Mouse (Mus musculus) embryonic facial prominence, embryonic 12.5 days (tissue): ENCODE measurements around the gene Zfp622. TPM values are rescaled to one million over a fixed set of nuclear protein-coding genes. Genes with fewer than 3 reads are reported as not detected.
"Not testable (repeated sequence)": the region's sequence is repeated elsewhere in the genome, so short reads cannot be mapped to it uniquely, and the experiment has no call there.

Experiments
- ATAC-seq: fragments of 200-750 bp; cut with Nextera tagmentation; 2 replicates; pipeline ENCODE4 v1.8.0; 2017; ENCODE audit not compliant: insufficient number of reproducible peaks, insufficient read depth, low FRiP score, low TSS enrichment
- H3K27ac ChIP-seq: fragments of 300-500 bp; sonication (generic); 2 replicates; pipeline ENCODE4 v1.5.1; 2016; ENCODE audit warnings: mild to moderate bottlenecking
- H3K27me3 ChIP-seq: fragments of 300-500 bp; sonication (generic); 2 replicates; pipeline ENCODE4 v1.6.1; 2016; ENCODE audit warnings: mild to moderate bottlenecking, moderate library complexity
- H3K36me3 ChIP-seq: fragments of 300-500 bp; sonication (generic); 2 replicates; pipeline ENCODE4 v1.6.1; 2016; ENCODE audit warnings: mild to moderate bottlenecking
- H3K4me1 ChIP-seq: fragments of 300-500 bp; sonication (generic); 2 replicates; pipeline ENCODE4 v1.6.1; 2016
- H3K4me2 ChIP-seq: fragments of 300-500 bp; sonication (generic); replicated peaks from 2 replicates; pipeline ENCODE4 v1.6.1; 2016; ENCODE audit warnings: mild to moderate bottlenecking, moderate library complexity
- H3K4me3 ChIP-seq: fragments of 300-500 bp; sonication (generic); 2 replicates; pipeline ENCODE4 v1.5.1; 2016; ENCODE audit warnings: mild to moderate bottlenecking
- H3K9ac ChIP-seq: fragments of 300-500 bp; sonication (generic); 2 replicates; pipeline ENCODE4 v1.6.1; 2016; ENCODE audit warnings: mild to moderate bottlenecking, moderate library complexity
- H3K9me3 ChIP-seq: fragments of 300-500 bp; sonication (generic); 2 replicates; pipeline ENCODE4 v1.6.1; 2016; ENCODE audit warnings: mild to moderate bottlenecking, moderate library complexity
- WGBS: fragments of 180-500 bp; shearing (Covaris S2); methylation state at CpG from one replicate; pipeline ENCODE4 v1.1.7; 2016; 5-methylcytosine and 5-hydroxymethylcytosine counted together
- polyA plus RNA-seq: library from polyadenylated mRNA; unstranded; fragments of >200 nt; fragmentation: Nextera tagmentation; extraction: Ambion mirVana; gene quantifications from 2 replicates; pipeline ENCODE4 v1.2.1, GENCODE M21; 2016

Gene Zfp622
- polyA plus RNA-seq, 1 experiment from 2014 or later = 40.6 TPM

DNA sequence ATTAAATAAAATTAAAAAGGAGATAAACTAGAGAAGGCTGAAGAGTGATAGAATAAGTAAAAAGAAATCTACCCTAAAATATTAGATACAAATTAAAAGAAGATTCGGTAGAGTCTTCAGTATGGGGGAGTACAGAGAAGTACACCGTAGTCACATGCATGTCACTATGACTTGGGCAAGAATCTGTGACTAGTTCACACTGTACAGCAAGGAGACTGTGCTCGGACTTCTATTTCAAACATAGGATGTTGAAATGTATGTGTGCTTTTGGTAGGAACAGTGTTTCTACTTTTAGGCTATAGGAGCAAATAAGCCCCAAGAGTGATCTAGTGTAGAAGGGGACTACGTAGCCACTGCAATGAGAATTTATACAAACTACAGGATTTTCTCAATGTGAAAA lies 9.8 kb upstream of the Zfp622 start:
- no peak overlapping the region for H3K4me3 ChIP-seq
- ATAC-seq = no peak
- H3K36me3 ChIP-seq = no peaks in the 10 kb centered on the region
- H3K9me3 ChIP-seq = no peaks in the 10 kb centered on the region
- no peak overlapping the region for H3K4me2 ChIP-seq
- H3K4me1 ChIP-seq = no peaks in the 10 kb centered on the region
- no peaks in the 10 kb centered on the region for H3K27me3 ChIP-seq
- 89% methylated on average over 4 of the region's 4 CpGs for WGBS
- no peak overlapping the region for H3K9ac ChIP-seq
- no peak overlapping the region for H3K27ac ChIP-seq

DNA sequence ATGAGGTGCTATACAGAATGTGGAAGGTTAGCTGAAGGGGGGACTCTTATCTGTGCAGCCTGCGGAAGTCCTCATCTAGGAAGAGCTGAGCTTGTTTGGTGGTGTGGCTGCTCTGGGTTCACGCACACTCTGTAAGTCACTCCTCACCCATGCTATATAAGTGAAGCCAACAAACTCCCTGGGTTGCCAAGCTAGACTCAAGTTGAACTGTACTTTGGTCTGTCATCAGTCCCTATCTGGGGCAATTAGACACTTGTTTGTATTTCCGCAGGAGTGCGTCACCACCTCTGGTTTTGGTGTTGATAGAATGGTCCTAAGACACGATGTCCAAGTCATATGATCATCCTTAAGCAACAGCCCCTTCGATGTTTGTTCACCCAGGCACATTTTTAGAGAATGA lies 8.4 kb upstream of the Zfp622 start:
- no peak for ATAC-seq
- H3K4me3 ChIP-seq = no peak overlapping the region
- H3K9me3 ChIP-seq = no peaks in the 10 kb centered on the region
- no peak overlapping the region for H3K9ac ChIP-seq
- H3K27me3 ChIP-seq = no peaks in the 10 kb centered on the region
- H3K36me3 ChIP-seq = no peaks in the 10 kb centered on the region
- no peak overlapping the region for H3K4me2 ChIP-seq
- 84% methylated on average over 6 of the region's 6 CpGs for WGBS
- H3K27ac ChIP-seq = no peak overlapping the region
- no peaks in the 10 kb centered on the region for H3K4me1 ChIP-seq

DNA sequence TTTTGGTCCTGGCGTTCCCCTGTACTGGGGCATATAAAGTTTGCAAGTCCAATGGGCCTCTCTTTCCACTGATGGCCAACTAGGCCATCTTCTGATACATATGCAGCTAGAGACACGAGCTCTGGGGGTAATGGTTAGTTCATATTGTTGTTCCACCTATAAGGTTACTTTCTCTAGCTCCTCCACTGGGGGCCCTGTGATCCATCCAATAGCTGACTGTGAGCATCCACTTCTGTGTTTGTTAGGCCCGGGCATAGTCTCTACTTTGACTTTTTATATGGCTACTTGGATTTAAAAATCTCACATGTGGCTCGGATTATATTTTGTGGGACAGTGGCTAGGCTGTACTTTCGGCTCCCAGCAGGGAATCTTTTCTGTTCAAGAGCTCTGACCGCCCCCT lies 552 bp upstream of the Zfp622 start:
- H3K9ac ChIP-seq = peak overlapping the region; percentile 68
- 18% methylated on average over 6 of the region's 6 CpGs for WGBS
- peak overlapping the region; percentile 92 for H3K27ac ChIP-seq
- H3K27me3 ChIP-seq, ATAC-seq, H3K9me3 ChIP-seq: not testable (repeated sequence)
- peaks cover 16% of the 10 kb centered on the region for H3K4me1 ChIP-seq
- H3K36me3 ChIP-seq = peaks cover 15% of the 10 kb centered on the region
- H3K4me3 ChIP-seq = peak overlapping the region; percentile 99
- peak overlapping the region; percentile 93 for H3K4me2 ChIP-seq

DNA sequence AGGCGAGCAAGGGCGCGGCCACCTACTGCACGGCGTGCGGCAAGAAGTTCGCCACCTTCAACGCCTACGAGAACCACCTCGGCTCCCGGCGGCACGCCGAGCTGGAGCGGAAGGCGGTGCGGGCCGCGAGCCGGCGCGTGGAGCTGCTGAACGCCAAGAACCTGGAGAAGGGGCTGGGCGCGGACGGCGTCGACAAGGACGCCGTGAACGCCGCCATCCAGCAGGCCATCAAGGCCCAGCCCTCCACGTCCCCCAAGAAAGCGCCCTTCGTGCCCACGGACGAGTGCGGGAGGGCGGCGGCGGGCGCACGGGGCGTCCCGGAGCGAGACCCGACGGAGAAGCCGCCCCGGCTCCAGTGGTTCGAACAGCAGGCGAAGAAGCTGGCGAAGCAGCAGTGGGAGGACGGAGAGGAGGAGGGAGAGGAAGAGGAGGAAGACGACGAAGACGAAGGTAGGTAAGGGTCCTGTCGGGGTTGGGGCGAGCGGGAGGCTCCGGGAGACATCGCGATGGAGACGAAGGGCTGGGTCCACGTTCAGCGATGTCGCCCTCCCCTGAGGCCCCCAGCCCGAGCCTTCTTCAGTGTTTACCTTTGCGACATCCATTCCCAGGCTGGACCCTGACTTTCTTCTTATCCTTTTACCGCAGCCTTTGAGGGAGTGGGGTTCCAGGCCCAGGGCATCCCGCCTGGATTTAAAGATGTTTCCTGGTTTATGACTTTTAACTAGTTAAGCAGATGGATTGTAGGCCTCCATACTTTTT lies 747 bp downstream of the Zfp622 start:
- Histone ChIP-seq H3K36me3 (peaks cover 18% of the 10 kb centered on the region), H3K4me3 (peak overlapping the region; percentile 99), H3K27ac (peak overlapping the region; percentile 92), H3K9ac (peak overlapping the region; percentile 96), H3K9me3 (no peaks in the 10 kb centered on the region), H3K4me2 (peak overlapping the region; percentile 93), H3K4me1 (peaks cover 16% of the 10 kb centered on the region), H3K27me3 (no peaks in the 10 kb centered on the region)
- ATAC-seq = no peak
- WGBS = under 1% methylated on average over 69 of the region's 71 CpGs

DNA sequence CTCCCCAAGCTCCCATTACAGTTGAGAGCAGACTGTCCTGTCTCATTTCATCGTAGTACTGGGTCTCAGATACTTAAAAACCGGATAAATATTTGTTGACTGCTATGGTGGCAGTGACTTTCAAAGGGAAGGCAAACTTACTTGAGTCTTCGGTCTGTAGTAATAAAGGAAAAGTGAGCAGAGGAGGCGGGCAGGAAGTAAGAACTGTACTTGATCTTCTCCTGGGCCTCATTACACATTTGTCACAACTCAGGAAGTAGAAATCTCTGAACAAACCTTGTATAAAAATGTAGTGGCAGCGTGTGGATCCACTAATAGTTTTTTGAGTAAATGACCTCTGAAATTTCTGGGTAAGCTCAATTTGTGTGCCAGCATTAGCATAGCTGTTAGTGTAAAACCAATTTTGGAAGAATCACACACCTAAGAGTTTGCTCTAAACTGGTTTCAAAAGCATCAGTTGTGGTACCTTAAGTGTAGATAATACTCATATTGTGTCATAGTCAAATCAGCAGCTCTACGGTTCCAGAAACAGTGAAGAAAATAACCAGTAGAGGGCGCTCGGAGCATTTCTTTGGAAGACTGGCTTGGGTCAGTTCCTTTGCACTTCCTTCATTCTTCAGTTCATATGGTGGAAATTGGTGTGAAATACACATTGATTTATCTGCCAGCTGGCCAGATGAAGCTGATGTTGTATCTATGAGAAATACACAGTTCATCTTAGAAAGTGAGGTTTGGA lies 9.0 kb downstream of the Zfp622 start:
- Histone ChIP-seq H3K27me3 (no peaks in the 10 kb centered on the region), H3K36me3 (peaks cover 47% of the 10 kb centered on the region), H3K4me3 (no peak overlapping the region), H3K27ac (no peak overlapping the region), H3K4me2 (no peak overlapping the region), H3K9ac (no peak overlapping the region), H3K9me3 (no peaks in the 10 kb centered on the region), H3K4me1 (no peaks in the 10 kb centered on the region)
- 61% methylated on average over 8 of the region's 8 CpGs for WGBS
- no peak for ATAC-seq

DNA sequence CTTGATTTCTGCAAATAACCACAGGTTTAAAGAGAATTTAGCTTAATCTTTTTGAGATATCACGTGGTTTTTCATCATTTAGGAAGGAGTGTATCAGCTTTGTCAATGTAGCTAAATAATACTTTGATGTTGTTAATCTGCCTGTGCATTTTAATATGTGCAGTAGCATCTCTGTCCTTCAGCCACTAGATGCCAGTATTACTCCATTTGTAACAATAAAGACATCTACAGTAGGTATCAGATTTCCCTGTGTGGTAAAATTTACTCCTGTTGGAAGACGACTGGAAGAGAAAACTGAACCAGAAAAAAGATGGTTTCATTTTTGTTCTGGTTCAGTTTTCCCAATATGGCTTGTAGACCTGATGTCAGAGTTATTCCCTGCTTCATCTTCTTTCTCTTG lies 11.4 kb downstream of the Zfp622 start:
- 40% methylated on average over 2 of the region's 2 CpGs for WGBS
- Histone ChIP-seq H3K4me3 (no peak overlapping the region), H3K4me1 (no peaks in the 10 kb centered on the region), H3K27ac (no peak overlapping the region), H3K36me3 (peaks cover 37% of the 10 kb centered on the region), H3K4me2 (no peak overlapping the region), H3K9me3 (no peaks in the 10 kb centered on the region), H3K9ac (no peak overlapping the region), H3K27me3 (no peaks in the 10 kb centered on the region)
- ATAC-seq = no peak

DNA sequence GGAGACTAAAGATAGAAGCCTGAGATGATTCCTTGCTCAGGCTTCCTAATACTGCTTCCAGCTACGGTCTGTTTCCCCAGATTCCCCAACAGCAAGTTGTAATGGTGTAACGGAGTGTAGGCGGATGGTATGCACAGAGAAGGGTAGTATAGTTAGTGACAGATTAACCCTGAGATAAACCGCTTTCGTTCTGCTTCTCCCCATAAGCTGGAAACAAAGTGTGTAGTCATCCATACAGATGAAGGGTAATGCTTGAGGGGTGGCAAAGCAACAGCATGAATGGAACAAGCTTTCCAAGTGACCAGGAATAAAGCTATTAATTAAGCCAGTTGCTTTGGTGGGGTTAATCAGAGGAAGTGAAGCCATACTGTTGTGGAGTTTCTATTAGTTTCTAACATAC lies 15.4 kb downstream of the Zfp622 start:
- H3K27ac ChIP-seq, H3K9ac ChIP-seq, ATAC-seq, H3K4me1 ChIP-seq, H3K4me3 ChIP-seq, H3K4me2 ChIP-seq, H3K27me3 ChIP-seq, H3K9me3 ChIP-seq: not testable (repeated sequence)
- 73% methylated on average over 5 of the region's 5 CpGs for WGBS
- H3K36me3 ChIP-seq = peaks cover 17% of the 10 kb centered on the region

DNA sequence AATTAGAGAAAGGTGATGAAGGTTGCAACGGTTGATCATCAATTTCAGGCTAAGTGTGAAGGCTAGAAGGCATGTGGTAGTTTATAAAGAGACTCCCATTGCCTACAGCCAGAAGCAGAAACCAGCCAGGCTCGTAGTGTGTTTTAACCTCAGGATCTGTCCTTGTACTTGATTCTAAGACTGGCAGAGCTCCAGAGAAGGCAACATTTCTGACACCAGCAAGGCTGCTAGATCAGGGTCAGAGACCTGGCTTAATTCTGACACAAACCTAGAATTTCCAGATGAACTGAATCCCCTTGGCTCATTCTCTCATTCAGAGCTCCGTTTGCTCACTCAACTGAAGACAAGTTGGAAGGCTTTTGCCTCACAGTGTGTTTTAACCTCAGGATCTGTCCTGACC lies 24.5 kb downstream of the Zfp622 start:
- Histone ChIP-seq H3K27me3 (no peaks in the 10 kb centered on the region), H3K4me2 (no peak overlapping the region), H3K9ac (no peak overlapping the region), H3K4me1 (no peaks in the 10 kb centered on the region), H3K4me3 (no peak overlapping the region), H3K9me3 (no peaks in the 10 kb centered on the region), H3K36me3 (no peaks in the 10 kb centered on the region), H3K27ac (no peak overlapping the region)
- WGBS = 81% methylated on average over 3 of the region's 3 CpGs
- no peak for ATAC-seq

DNA sequence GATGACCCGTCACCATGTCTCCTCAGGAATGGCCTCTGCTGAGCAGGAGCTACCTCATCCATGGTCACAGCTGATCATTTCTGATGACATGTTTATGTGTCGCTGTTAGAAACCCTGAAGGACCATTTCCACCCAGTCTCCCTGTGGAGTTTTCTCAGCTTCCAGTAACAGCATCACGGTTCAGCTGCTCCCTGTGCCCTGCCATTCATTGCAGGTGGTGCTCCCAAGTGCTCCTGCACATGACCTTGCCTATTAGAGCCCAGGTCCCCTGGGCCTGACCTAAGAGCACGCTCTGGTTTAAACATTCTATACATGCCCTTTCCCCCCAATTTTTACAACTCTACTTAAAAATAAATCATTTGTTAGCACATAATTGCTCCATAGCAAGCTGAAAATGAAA lies 28.7 kb downstream of the Zfp622 start:
- no peak overlapping the region for H3K9ac ChIP-seq
- H3K9me3 ChIP-seq = no peaks in the 10 kb centered on the region
- no peaks in the 10 kb centered on the region for H3K4me1 ChIP-seq
- H3K36me3 ChIP-seq = no peaks in the 10 kb centered on the region
- no peak overlapping the region for H3K4me2 ChIP-seq
- no peak overlapping the region for H3K4me3 ChIP-seq
- 56% methylated on average over 4 of the region's 4 CpGs for WGBS
- no peak overlapping the region for H3K27ac ChIP-seq
- ATAC-seq = no peak
- no peaks in the 10 kb centered on the region for H3K27me3 ChIP-seq

DNA sequence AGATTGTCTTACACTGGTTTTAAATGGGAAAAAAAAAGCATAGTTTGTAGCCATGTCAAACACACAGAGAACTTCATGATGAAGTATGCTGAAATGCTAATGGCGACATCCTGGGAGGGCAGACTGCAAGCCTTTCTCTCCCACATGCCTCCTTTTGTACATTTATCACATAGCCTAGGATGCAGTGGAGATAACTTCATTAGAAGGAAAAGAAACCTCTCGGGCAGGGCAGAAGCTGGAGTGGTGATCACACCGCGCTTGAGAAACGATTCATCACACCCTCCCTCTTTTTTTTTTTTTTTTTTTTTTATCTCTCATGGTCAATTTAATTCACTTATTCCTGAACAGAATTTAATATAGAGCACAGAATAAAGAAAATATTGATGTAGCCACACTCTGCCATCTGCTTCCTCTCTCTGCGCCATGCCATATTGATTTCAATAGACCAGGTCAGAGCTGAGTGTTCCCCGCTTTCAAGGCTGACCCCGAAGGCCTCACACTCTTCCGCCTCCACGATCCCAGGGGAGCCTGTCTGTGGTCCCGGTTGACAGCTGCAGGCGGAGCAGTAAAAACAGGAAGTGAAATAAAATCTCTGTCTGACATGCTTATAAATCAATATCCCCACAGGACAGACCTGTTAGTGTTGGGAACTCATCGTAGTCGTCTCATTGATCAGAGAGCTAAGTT lies 32.0 kb downstream of the Zfp622 start:
- Histone ChIP-seq H3K27me3 (no peaks in the 10 kb centered on the region), H3K27ac (no peak overlapping the region), H3K36me3 (no peaks in the 10 kb centered on the region), H3K4me2 (no peak overlapping the region), H3K9me3 (no peaks in the 10 kb centered on the region), H3K4me1 (no peaks in the 10 kb centered on the region), H3K9ac (no peak overlapping the region), H3K4me3 (no peak overlapping the region)
- no peak for ATAC-seq
- 29% methylated on average over 14 of the region's 14 CpGs for WGBS

DNA sequence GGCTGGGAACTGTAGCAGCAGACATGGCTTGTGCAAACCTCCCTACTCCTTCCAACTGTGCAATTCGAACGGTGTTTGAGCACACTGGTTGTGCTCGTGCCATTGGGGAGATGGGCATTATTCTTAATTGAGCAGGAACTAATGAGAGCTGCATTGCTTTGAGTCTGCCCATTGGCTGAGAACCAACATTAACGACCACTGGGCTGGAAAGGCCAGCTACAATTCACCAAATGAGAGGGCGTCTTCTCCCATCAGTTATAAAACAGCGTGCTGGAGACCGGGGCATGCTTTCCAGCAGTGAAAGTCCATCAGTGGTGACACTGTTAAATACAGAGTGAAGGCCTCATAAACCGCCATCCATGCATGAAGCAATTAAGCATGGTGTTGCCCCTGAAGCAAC lies 37.6 kb downstream of the Zfp622 start:
- Histone ChIP-seq H3K4me2 (no peak overlapping the region), H3K4me1 (no peaks in the 10 kb centered on the region), H3K27ac (no peak overlapping the region), H3K9ac (no peak overlapping the region), H3K4me3 (no peak overlapping the region), H3K36me3 (no peaks in the 10 kb centered on the region), H3K27me3 (no peaks in the 10 kb centered on the region), H3K9me3 (no peaks in the 10 kb centered on the region)
- peak; percentile 64; the same call in 1 of the 2 replicates for ATAC-seq
- WGBS = 77% methylated on average over 8 of the region's 8 CpGs

DNA sequence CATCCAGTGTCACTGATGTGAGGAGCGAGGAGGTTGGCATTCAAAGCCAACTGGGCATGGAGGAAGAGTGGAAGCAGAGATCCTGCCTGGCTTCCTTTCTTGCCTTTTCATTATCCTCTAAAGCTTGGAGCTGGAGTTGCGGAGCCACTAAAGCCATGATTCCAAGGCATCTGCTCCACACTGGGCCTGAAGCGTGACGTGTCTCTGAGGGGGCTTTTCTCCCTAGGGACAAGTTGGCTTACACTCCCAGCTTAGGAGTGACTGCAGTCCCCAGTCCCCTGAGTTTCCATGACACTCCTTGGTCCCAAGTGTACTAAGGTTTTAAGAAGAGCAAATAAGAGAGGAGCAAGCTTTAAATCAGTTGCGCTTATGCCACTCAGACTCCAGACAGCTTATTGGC lies 38.5 kb downstream of the Zfp622 start:
- no peaks in the 10 kb centered on the region for H3K36me3 ChIP-seq
- H3K4me2 ChIP-seq = no peak overlapping the region
- H3K4me1 ChIP-seq = no peaks in the 10 kb centered on the region
- no peak for ATAC-seq
- no peak overlapping the region for H3K9ac ChIP-seq
- no peak overlapping the region for H3K27ac ChIP-seq
- WGBS = 85% methylated on average over 5 of the region's 5 CpGs
- no peaks in the 10 kb centered on the region for H3K27me3 ChIP-seq
- no peak overlapping the region for H3K4me3 ChIP-seq
- H3K9me3 ChIP-seq = no peaks in the 10 kb centered on the region
